Comparison of ENCODE assay signal across 12 mouse cellular contexts in the genomic region with DNA sequence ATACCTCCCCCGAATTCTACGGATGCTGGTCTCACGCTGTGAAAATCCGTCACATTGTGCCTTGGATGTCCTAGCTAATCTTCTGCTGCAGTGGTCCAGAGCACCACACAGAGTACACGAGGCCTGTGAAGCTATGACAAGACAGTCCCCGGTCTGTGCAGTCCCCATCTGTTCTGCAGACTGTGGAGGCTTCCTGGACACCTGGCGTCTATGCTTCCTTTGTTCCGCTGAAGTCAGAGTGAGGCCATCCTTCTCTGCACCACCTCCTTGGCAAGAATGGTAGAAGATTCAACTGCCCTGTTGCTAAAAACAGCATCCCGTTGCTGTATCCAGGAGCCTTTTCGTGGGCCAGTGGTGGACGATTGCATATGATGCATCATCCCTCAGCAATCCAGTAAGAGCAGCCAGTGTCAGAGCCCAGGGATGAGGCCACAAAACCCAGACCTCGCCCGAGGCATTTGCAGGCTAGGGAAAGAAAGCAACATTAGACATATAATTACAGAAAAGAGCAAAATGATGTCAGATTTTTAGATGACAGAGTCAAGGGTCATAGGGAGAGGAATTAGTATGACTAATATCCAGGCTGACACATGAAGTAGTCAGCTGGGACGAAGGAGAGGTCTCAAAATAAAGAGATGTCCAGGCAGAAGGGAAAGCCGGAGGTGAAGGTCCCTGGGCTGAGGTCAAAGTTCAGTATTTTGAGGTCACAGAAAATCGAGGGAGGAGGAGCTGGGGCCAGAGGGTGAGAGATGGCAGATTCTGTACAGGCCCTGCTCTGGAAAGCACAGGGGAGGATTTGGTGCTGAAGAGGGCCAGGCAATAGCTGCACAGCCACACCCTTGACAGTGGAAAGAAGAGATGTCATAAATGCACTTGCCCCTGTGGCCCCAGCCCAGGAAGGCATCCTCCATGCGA. TPM values are rescaled to one million over a fixed set of nuclear protein-coding genes. Genes with fewer than 3 reads are reported as not detected.
A peak's percentile ranks its signal among the peaks of the same experiment; 100 is the strongest.
DNase-seq lines count a peak whose midpoint lies in the region; TF ChIP-seq lines count a peak whose summit lies in the region.
"Had no signal": no experiment of that assay in that cellular context is flagged by ENCODE, and none has a peak within 500 bp of the region (broad histone marks: within the 10 kb centered on the region; RNA-seq: fewer than 3 reads in every experiment).

No protein-coding gene starts in this region.

- peaks cover 11% of the 10 kb centered on the region for H3K4me1 ChIP-seq in thymus, adult 2 months (replicated peaks; ENCODE audit: control insufficient read depth, insufficient read depth, low read length)

- no peak for TF ChIP-seq POLR2A in thymus, adult 2 months (IDR thresholded peaks at IDR 0.05; ENCODE audit: control insufficient read depth, extremely low read depth, insufficient read depth, low read length, poor library complexity)

- H3K4me3 ChIP-seq in thymus, adult 2 months (ENCODE audit: control insufficient read depth, insufficient read depth, low read length), result no peak overlapping the region
- H3K4me3 ChIP-seq: erythroblast, embryonic 14.5 days; heart, adult 2 months had no signal

- no peaks in the 10 kb centered on the region for H3K27me3 ChIP-seq in thymus, adult 2 months (ENCODE audit: control insufficient read depth, insufficient read depth, low read length)

- DNase-seq in embryo, embryonic 10.5 days (ENCODE audit: low spot score), result peak; percentile 42
- DNase-seq in embryo, embryonic 9.5 days (ENCODE audit: extremely low spot score), result no peak
- DNase-seq in 3134 (ENCODE audit: extremely low read depth, insufficient read length, low spot score), result peak; percentile 78
- peak; percentile 83 for DNase-seq in NIH3T3 (ENCODE audit: low read depth)
- peak; percentile 19 for DNase-seq in thymus, adult 2 months
- no peak for DNase-seq in T-cell, adult 2 months (ENCODE audit: low spot score)
- no peak for DNase-seq in layer of hippocampus, adult 9-10 months (ENCODE audit: low spot score)
- DNase-seq: embryo, embryonic 11 days; heart, adult 2 months; heart, postnatal 14 days had no signal

- no peaks in the 10 kb centered on the region for H3K36me3 ChIP-seq in thymus, adult 2 months (ENCODE audit: control insufficient read depth, insufficient read depth, low read length)

- no peak for TF ChIP-seq CTCF in thymus, adult 2 months (IDR thresholded peaks at IDR 0.05; ENCODE audit: borderline replicate concordance, control insufficient read depth, extremely low read depth, insufficient read depth, low read length, poor library complexity)

- no peak overlapping the region for H3K27ac ChIP-seq in thymus, adult 2 months (ENCODE audit: control insufficient read depth, insufficient read depth, low read length)
- H3K27ac ChIP-seq: heart, adult 2 months; kidney, postnatal 0 days had no signal

- WGBS in thymus, adult 2 months, result 68% methylated on average over 17 of the region's 17 CpGs

RNA-seq across cellular contexts. Expression of gene Smad5, which starts 38.3 kb away (rescaled TPM):
- 42.1 and 45.6 TPM in 2 replicates for polyA plus RNA-seq in thymus, adult 2 months (2012; rRNA removed)

RNA-seq across cellular contexts. Expression of gene Tgfbi, which starts 55.2 kb away (rescaled TPM):
- polyA plus RNA-seq in thymus, adult 2 months (2012; rRNA removed), result 32.1 and 33.8 TPM in 2 replicates

Comparison
In these comparisons a context has a peak if more than half of its experiments do, and no peak if none do; other contexts are left out.
1. DNase-seq: peak in embryo, embryonic 10.5 days (single experiment), 3134 (single experiment), NIH3T3 (single experiment) and thymus, adult 2 months (single experiment); none in embryo, embryonic 9.5 days (single experiment), T-cell, adult 2 months (single experiment) and layer of hippocampus, adult 9-10 months (single experiment).